Mouse (Mus musculus) left cerebral cortex, postnatal 4 days (tissue): ENCODE results near the gene Usp50. TPM values are rescaled to one million over a fixed set of nuclear protein-coding genes. Genes with fewer than 3 reads are reported as not detected.
A peak's percentile ranks its signal among the peaks of the same experiment; 100 is the strongest.

Experiments used
- DNase-seq: peaks from one replicate; pipeline ENCODE4 v3.0.0-alpha.2; 2022
- intact Hi-C: fragments of 180-260 bp; cut with DNase I; formaldehyde crosslinking; loops from one replicate; pipeline ENCODE4 v1.15.1; 2025
- total RNA-seq, 2 experiments: library from RNA; stranded (reverse); gene quantifications; 2 replicates each; pipeline ENCODE4 v1.2.3; 2021

The Usp50 gene
- not detected for total RNA-seq

DNA sequence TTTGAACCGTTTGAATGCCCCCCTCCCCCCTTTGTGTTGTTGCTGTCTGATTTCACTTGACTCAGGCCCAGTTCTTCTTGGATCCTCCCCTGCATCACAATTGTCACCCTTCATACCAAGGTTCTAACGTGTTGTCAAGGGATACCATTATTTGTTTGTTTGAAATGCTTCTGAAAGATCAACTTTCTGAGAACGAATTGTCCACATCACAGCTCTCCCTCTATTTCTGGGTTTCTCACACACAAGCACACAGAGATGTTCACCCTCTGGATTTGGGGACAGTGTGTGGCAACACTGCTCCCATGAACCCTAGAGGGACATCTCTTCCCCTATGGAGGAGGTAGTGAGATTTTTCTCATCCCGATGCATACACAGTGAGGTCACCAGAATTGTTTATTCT lies at the start of gene Usp50:
Gene Usp50 (minus strand): TSS at position 101 of the 400 bp plus-strand sequence.
- intact Hi-C loops, result no loop called here
- no peak for DNase-seq

DNA sequence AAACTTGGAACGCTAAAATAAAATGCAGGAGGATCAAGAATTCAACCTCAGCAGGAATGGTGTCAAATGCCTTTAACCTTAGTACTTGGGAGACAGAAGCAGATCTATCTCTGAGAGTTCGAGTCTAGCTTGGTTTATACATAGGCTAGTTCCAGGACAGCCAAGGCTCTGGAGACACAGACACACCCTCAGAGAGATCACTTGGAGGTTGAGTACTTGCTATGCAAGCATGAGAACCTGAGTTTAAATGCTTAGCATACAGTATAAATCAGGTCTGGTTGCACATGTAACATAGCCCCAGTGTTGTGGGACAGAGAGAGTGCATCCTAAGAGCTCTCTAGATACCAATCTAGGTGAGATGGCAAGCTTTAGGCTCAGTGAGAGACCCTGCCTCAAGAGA lies 34.1 kb upstream of the Usp50 start:
- DNase-seq, result no peak
- intact Hi-C loops, result no loop called here

- DNase-seq, result no peak
- intact Hi-C loops, result no loop called here
Measured at GRCm38 (mm10) chr2:126816644-126817347, 33.5 kb upstream of the Usp50 start.

DNA sequence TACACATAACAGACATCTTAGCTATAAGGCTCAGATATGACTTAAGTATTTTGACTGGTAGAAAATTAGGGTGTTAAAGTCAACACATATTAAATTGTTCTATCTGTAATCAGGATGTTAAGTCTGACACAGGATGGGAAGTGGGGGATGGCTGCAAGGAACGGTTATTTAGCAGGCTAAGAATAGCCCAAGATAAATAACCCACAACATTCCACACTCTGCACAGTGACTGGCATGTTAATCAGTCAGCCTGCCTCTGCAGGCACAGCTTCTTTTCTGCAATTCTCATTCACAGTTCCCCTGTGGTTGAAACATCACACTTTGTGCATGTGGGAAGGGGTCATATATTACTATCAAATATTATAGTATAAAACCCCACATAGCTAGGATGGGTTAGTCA lies 32.6 kb upstream of the Usp50 start:
- intact Hi-C loops, result no loop called here
- no peak for DNase-seq

GRCm38 (mm10) chr2:126801980-126802379 lies 18.7 kb upstream of the Usp50 start:
- intact Hi-C loops, result loop anchor here (10.0 kb wide), 2 partner anchors 47 to 433 kb away; no protein-coding TSS in a partner anchor
- no peak for DNase-seq

- intact Hi-C loops, result no loop called here
Measured at GRCm38 (mm10) chr2:126798455-126798854, 15.2 kb upstream of the Usp50 start.

DNA sequence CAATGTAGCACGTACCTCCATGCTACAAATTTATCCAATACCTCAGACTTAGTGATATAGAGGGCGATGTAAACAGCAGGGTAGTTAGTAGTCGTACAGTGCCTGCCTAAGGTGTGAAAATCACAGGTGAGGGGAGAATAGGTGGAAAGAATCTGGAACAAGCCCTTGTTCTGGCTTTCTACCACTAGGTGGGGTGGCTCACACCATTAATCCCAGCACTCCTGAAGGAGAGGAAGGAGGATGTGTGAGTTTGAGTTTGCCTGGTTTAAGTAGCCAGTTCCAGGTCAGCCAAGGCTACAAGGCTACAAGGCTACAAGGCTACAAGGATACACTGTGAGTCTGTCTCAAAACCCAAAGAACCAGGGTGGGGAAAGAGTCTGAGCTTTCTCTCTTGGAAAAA lies 12.4 kb upstream of the Usp50 start:
- no peak for DNase-seq
- intact Hi-C loops, result no loop called here

More at GRCm38 (mm10) chr2:126798455-126798854, 15.2 kb upstream of the Usp50 start:
- no peak for DNase-seq

DNA sequence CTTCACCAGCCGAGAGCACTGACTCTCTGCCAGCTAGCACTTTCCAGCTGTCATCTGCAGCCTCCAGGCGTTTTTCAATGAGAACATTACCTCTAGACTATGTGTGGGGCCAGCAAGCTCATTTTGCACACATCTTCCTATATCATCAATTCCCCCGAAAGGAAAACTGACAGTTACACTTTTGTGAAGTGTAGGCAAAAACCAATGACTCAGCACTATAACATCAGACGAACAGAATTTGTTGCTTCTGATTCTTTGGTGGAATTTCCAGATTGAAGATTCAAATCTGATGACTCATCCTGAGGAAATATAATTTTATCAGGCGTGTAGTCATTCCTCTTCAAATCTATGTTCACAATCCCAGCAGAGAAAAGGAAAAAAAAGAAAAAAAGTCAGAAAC lies 9.3 kb upstream of the Usp50 start:
- no peak for DNase-seq
- intact Hi-C loops, result no loop called here

DNA sequence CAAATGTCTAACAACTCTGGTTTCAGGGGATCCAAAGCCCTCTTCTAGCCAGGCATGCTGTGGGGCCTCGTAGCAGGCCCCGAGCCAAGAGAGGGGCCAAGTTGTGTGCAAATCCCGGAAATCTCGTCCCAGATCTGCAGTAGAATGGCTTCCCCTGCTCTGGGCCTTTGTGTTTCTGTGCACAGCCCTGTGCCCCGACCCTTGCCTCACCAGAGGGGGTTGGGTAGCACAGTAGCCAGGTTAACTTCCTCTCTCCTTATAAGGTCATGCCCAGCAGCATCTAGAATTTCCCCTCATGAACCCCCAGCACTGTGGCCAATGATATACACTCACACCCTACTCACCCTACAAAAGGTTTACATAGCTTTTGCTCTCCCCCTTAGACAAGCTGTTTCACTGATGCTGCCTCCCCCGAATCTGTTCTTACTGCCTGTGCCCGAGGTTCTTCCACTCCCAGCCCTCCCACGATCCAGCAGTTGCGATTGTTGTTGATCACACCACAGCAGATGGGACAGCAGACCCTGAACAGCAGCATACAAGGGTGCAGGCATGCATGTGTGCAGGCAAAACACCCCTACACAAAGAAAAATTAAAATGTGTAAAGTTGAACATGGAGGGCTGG lies 4.6 kb upstream of the Usp50 start:
- no peak for DNase-seq

GRCm38 (mm10) chr2:126782433-126782832 lies 837 bp downstream of the Usp50 start:
- peak; percentile 79 for DNase-seq
- intact Hi-C loops, result no loop called here

More for the DNA sequence above, 4.6 kb upstream of the Usp50 start:
- intact Hi-C loops, result no loop called here

GRCm38 (mm10) chr2:126781478-126781877 lies 1.8 kb downstream of the Usp50 start:
- DNase-seq, result no peak
- intact Hi-C loops, result no loop called here

DNA sequence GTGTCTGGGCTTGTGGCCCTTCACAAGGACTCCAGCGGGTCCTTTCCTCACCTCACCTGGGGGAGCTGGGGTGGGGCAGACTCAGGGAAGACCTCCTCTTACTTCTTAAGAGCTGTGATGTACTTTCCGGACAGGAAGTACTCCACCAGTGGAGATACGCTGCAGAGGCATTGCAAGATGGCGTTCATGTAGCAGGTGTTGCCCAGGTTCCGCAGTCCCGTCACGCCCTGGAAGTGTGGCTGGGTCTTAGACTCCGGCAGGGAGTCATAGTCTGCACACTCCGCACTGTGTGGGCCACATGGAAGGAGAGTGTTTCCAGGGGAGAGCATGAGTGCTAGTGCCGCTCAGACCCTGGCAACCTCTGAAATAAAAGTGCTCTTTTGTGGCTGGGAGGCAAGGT lies 3.0 kb downstream of the Usp50 start:
- intact Hi-C loops, result no loop called here
- DNase-seq, result no peak

GRCm38 (mm10) chr2:126778806-126779205 lies 4.5 kb downstream of the Usp50 start:
- intact Hi-C loops, result no loop called here
- DNase-seq, result no peak

GRCm38 (mm10) chr2:126776416-126776815 lies 6.9 kb downstream of the Usp50 start:
- intact Hi-C loops, result no loop called here
- no peak for DNase-seq

DNA sequence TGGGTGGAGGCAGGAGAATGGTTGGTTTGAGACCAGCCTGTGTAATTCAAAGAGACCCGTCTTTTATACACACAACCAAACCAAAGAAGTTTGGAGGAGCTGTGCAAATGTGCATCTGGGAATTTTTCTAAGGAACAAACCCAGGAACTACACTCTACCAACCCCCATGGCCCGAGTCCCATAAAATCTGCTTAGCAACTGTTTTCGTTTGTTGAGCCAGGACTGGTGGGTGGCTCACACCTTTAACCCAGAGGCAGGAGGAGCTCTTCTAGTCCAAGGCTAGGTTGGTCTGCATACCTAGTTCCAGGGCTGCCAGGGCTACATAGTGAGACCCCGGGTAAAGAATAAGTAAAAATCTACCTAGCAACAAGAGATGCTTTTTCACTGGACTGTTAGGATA lies 7.3 kb downstream of the Usp50 start:
- intact Hi-C loops, result no loop called here
- no peak for DNase-seq

GRCm38 (mm10) chr2:126772217-126772616 lies 11.1 kb downstream of the Usp50 start:
- intact Hi-C loops, result no loop called here
- no peak for DNase-seq

- intact Hi-C loops, result no loop called here
- no peak for DNase-seq
Measured at GRCm38 (mm10) chr2:126769431-126770181, 13.7 kb downstream of the Usp50 start.

DNA sequence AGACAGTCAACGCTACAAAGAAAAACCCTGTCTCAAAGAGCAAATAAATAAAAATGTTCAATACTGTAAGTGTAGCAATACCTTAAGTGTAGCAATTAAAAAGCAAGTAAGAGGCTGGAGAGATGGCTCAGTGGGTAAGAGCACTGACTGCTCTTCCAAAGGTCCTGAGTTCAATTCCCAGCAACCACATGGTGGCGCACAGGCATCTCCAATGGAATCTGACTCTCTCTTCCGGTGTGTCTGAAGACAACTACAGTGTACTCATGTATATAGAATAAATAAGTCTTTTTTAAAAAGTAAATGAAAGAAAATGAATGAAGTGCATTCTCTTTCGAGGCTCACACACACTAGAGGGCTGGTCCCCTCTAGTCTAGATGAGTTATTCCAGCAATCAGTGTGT lies 15.1 kb downstream of the Usp50 start:
- no peak for DNase-seq
- intact Hi-C loops, result no loop called here

- no peak for DNase-seq
- intact Hi-C loops, result no loop called here
Measured at GRCm38 (mm10) chr2:126767599-126767998, 15.7 kb downstream of the Usp50 start.

DNA sequence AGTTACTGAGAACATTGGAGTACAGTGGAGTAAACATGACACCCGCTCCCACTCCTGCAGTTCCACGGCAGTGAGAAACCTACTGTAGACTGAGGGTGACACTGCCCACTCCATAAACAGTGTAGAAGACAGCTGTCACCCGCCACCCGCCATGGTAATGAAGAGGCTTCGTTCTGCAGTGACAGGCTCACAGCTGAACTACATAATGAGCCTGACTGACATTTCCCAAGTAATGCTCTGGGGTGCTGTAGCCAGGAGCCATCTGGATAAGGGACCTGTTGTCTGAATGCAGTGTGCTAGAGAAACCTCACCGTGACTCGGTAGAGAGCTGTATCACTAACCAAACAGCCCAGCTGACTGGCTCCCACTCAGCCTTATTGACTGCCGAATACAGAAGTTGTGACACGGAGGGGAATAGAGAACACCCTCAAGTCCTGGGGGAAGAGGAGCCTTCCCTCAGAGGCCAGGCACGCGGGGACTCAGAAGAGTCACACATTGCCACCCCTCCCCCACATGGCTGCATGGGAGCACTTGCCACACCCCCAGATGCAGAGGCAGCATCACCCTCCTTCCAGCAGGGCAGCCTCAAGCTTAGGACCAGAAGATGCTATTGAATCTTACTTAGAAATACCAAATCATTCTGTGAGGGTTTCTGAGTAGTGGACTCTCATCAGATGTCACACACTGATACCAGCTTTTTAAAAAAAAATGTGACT lies 17.2 kb downstream of the Usp50 start:
- no peak for DNase-seq
- intact Hi-C loops, result no loop called here

DNA sequence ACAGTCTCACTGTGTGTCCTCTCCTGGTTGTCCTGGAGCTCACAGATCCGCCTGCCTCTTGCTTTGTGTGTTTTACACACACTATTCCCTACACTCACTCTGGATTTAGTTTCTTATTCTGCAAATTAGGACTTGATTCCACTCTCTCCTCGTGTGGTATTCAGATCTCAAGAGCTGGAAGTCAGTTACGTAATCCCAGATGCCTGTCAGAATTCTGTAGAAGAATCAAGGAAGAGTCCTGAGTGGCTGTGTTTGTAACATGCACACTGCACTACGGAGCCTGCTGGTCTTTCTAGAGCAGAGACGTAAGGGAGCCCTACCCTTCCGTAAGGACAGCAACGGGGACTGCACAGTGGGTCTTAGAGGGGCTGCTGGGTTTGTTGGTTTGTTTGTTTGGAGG lies 23.9 kb downstream of the Usp50 start:
- intact Hi-C loops, result loop anchor here (10.0 kb wide), 2 partner anchors 45 to 465 kb away; no protein-coding TSS in a partner anchor
- no peak for DNase-seq
